Mouse (Mus musculus): ENCODE results near the gene Slc24a5.

Slc24a5 gene

GRCm38 (mm10) chr2:125122288-125122623 is 54.3 kb downstream of the Slc24a5 start:
- DNase-seq (ENCODE audit: low spot score) = no peak

- peak; percentile 33 for DNase-seq (ENCODE audit: low spot score)
Observed at GRCm38 (mm10) chr2:125122624-125123476, 54.9 kb downstream of the Slc24a5 start.

- peak; percentile 82 for DNase-seq (ENCODE audit: low spot score)
Observed at GRCm38 (mm10) chr2:125123477-125123852, 55.5 kb downstream of the Slc24a5 start, which contains the start of gene Myef2. Myef2 (minus strand) TSS chr2:125123661.

GRCm38 (mm10) chr2:125125824-125126223 is 57.9 kb downstream of the Slc24a5 start:
- DNase-seq (ENCODE audit: low spot score) = no peak

- no peak for DNase-seq (ENCODE audit: low spot score)
Observed at GRCm38 (mm10) chr2:125126792-125127191, 58.9 kb downstream of the Slc24a5 start.

GRCm38 (mm10) chr2:125134113-125134512 is 66.2 kb downstream of the Slc24a5 start:
- DNase-seq (ENCODE audit: low spot score) = no peak

- peak; percentile 76 for DNase-seq (ENCODE audit: low spot score)
Observed at GRCm38 (mm10) chr2:125135903-125136811, 68.2 kb downstream of the Slc24a5 start, which contains the start of gene Ctxn2. Ctxn2 (plus strand) TSS chr2:125136692.

- DNase-seq (ENCODE audit: low spot score) = no peak
Observed at GRCm38 (mm10) chr2:125136846-125137245, 68.9 kb downstream of the Slc24a5 start.

All from urinary bladder, postnatal 25 days (tissue).